Mouse (Mus musculus): ENCODE data around the gene Dupd1.

DNA sequence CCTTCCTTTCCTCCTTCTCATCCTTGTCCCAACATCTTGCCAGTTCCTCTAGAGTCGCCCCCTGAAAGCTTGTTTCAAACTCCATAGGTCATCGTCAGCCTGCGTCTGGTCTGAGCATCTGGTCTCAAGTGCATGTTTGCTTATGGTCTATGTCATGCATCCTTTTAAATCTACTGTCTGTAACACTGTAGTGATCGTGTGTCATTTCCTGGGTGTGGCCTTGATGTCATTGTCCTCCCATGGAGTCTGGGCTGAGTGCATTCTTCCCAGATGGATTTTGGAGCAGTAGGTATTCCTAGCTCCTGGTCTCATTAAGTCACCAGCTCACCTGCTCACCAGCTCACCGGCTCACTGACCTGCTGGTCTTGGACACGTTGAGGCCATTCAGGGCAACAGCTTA lies 19.4 kb downstream of the Dupd1 start:
- TF ChIP-seq GATA1 (IDR thresholded peaks at IDR 0.05; ENCODE audit: low read length) (no peak), TAL1 (IDR thresholded peaks at IDR 0.05; ENCODE audit: low read length) (no peak)

Measured in erythroblast, embryonic 14.5 days (primary cell).